Mouse (Mus musculus): Measurements from ENCODE around the gene Spint3. TPM values are rescaled to one million over a fixed set of nuclear protein-coding genes. Genes with fewer than 3 reads are reported as not detected.

Spint3 gene
- polyA plus RNA-seq, 1 experiment = not detected

GRCm38 (mm10) chr2:164558426-164558825 is 14.8 kb downstream of the Spint3 start:
- WGBS = 74% methylated on average over 8 of the region's 8 CpGs

GRCm38 (mm10) chr2:164551502-164551901 is 21.8 kb downstream of the Spint3 start:
- no peak for DNase-seq (ENCODE audit: low read depth, low spot score)
- WGBS = 87% methylated on average over 9 of the region's 9 CpGs

More at GRCm38 (mm10) chr2:164558426-164558825, 14.8 kb downstream of the Spint3 start:
- no peak for DNase-seq (ENCODE audit: low read depth, low spot score)

- no peak for DNase-seq (ENCODE audit: low read depth, low spot score)
- WGBS = 81% methylated on average over 2 of the region's 2 CpGs
Measured at GRCm38 (mm10) chr2:164550895-164551269, 22.4 kb downstream of the Spint3 start.

- WGBS = 67% methylated on average over 10 of the region's 10 CpGs
- no peak for DNase-seq (ENCODE audit: low read depth, low spot score)
Measured at GRCm38 (mm10) chr2:164549963-164550894, 23.0 kb downstream of the Spint3 start.

- no peak for DNase-seq (ENCODE audit: low read depth, low spot score)
- 9% methylated on average over 4 of the region's 4 CpGs for WGBS
Measured at GRCm38 (mm10) chr2:164549338-164549737, 23.9 kb downstream of the Spint3 start.

- 15% methylated on average over 5 of the region's 5 CpGs for WGBS
- DNase-seq (ENCODE audit: low read depth, low spot score) = no peak
Measured at GRCm38 (mm10) chr2:164544454-164545097, 28.7 kb downstream of the Spint3 start.

GRCm38 (mm10) chr2:164543745-164544144 is 29.5 kb downstream of the Spint3 start:
- DNase-seq (ENCODE audit: low read depth, low spot score) = no peak
- 36% methylated on average over 2 of the region's 2 CpGs for WGBS

GRCm38 (mm10) chr2:164542598-164542997 is 30.7 kb downstream of the Spint3 start:
- DNase-seq (ENCODE audit: low read depth, low spot score) = no peak
- 73% methylated on average over 7 of the region's 7 CpGs for WGBS

- WGBS = 72% methylated on average over 5 of the region's 5 CpGs
- DNase-seq (ENCODE audit: low read depth, low spot score) = no peak
Measured at GRCm38 (mm10) chr2:164542132-164542531, 31.1 kb downstream of the Spint3 start.

GRCm38 (mm10) chr2:164540652-164541427 is 32.4 kb downstream of the Spint3 start:
- 56% methylated on average over 8 of the region's 8 CpGs for WGBS
- DNase-seq (ENCODE audit: low read depth, low spot score) = no peak

GRCm38 (mm10) chr2:164537003-164537402 is 36.3 kb downstream of the Spint3 start:
- WGBS = 54% methylated on average over 4 of the region's 4 CpGs
- no peak for DNase-seq (ENCODE audit: low read depth, low spot score)

- DNase-seq (ENCODE audit: low read depth, low spot score) = no peak
- 80% methylated on average over 10 of the region's 10 CpGs for WGBS
Measured at GRCm38 (mm10) chr2:164534315-164534714, 38.9 kb downstream of the Spint3 start.

GRCm38 (mm10) chr2:164531169-164531568 is 42.1 kb downstream of the Spint3 start:
- 0% methylated on average over 3 of the region's 3 CpGs for WGBS
- no peak for DNase-seq (ENCODE audit: low read depth, low spot score)

GRCm38 (mm10) chr2:164528557-164528956 is 44.7 kb downstream of the Spint3 start:
- WGBS = 50% methylated on average over 5 of the region's 5 CpGs
- no peak for DNase-seq (ENCODE audit: low read depth, low spot score)

- WGBS = 31% methylated on average over 10 of the region's 10 CpGs
- DNase-seq (ENCODE audit: low read depth, low spot score) = no peak
Measured at GRCm38 (mm10) chr2:164523301-164523773, 49.9 kb downstream of the Spint3 start.

GRCm38 (mm10) chr2:164522280-164522679 is 51.0 kb downstream of the Spint3 start:
- no peak for DNase-seq (ENCODE audit: low read depth, low spot score)
- WGBS = 17% methylated on average over 8 of the region's 8 CpGs

GRCm38 (mm10) chr2:164521841-164522240 is 51.4 kb downstream of the Spint3 start:
- WGBS = 7% methylated on average over 11 of the region's 11 CpGs
- no peak for DNase-seq (ENCODE audit: low read depth, low spot score)

- DNase-seq (ENCODE audit: low read depth, low spot score) = no peak
- WGBS = 10% methylated on average over 3 of the region's 3 CpGs
Measured at GRCm38 (mm10) chr2:164520782-164521181, 52.5 kb downstream of the Spint3 start.

Data from large intestine, adult 2 months (tissue).